Mouse (Mus musculus): ENCODE measurements around the gene Kank2.

Gene Kank2

GRCm38 (mm10) chr9:21750370-21750769, 48.2 kb downstream of the Kank2 start:
- DNase-seq (ENCODE audit: low spot score), result no peak

GRCm38 (mm10) chr9:21749382-21750118, 49.0 kb downstream of the Kank2 start:
- no peak for DNase-seq (ENCODE audit: low spot score)

- DNase-seq (ENCODE audit: low spot score), result no peak
These were observed 50.1 kb downstream of the Kank2 start for GRCm38 (mm10) chr9:21748491-21748890.

GRCm38 (mm10) chr9:21748033-21748432, 50.5 kb downstream of the Kank2 start:
- no peak for DNase-seq (ENCODE audit: low spot score)

GRCm38 (mm10) chr9:21747238-21747774, 51.2 kb downstream of the Kank2 start:
- no peak for DNase-seq (ENCODE audit: low spot score)

- DNase-seq (ENCODE audit: low spot score), result no peak
These were observed 57.0 kb downstream of the Kank2 start for GRCm38 (mm10) chr9:21741514-21741913.

- DNase-seq (ENCODE audit: low spot score), result no peak
These were observed 58.1 kb downstream of the Kank2 start for GRCm38 (mm10) chr9:21740427-21740826.

GRCm38 (mm10) chr9:21738776-21739175, 59.8 kb downstream of the Kank2 start:
- no peak for DNase-seq (ENCODE audit: low spot score)

- no peak for DNase-seq (ENCODE audit: low spot score)
These were observed 61.4 kb downstream of the Kank2 start for GRCm38 (mm10) chr9:21737188-21737587.

- DNase-seq (ENCODE audit: low spot score), result no peak
These were observed 62.0 kb downstream of the Kank2 start for GRCm38 (mm10) chr9:21736580-21736979.

- no peak for DNase-seq (ENCODE audit: low spot score)
These were observed 63.4 kb downstream of the Kank2 start for GRCm38 (mm10) chr9:21735126-21735525.

- DNase-seq (ENCODE audit: low spot score), result no peak
These were observed 64.6 kb downstream of the Kank2 start for GRCm38 (mm10) chr9:21733989-21734388.

GRCm38 (mm10) chr9:21733446-21733845, 65.1 kb downstream of the Kank2 start:
- no peak for DNase-seq (ENCODE audit: low spot score)

GRCm38 (mm10) chr9:21732288-21732687, 66.3 kb downstream of the Kank2 start:
- DNase-seq (ENCODE audit: low spot score), result no peak

GRCm38 (mm10) chr9:21729264-21729663, 69.3 kb downstream of the Kank2 start:
- no peak for DNase-seq (ENCODE audit: low spot score)

GRCm38 (mm10) chr9:21728261-21728832, 70.2 kb downstream of the Kank2 start:
- no peak for DNase-seq (ENCODE audit: low spot score)

GRCm38 (mm10) chr9:21726218-21726975, 72.1 kb downstream of the Kank2 start:
- no peak for DNase-seq (ENCODE audit: low spot score)

- no peak for DNase-seq (ENCODE audit: low spot score)
These were observed 73.1 kb downstream of the Kank2 start for GRCm38 (mm10) chr9:21725224-21726121.

- DNase-seq (ENCODE audit: low spot score), result peak; percentile 63
These were observed 74.4 kb downstream of the Kank2 start for GRCm38 (mm10) chr9:21724147-21724536.

GRCm38 (mm10) chr9:21723377-21724146, 75.0 kb downstream of the Kank2 start, which contains the start of gene Ldlr:
Ldlr (plus strand) TSS chr9:21723483.
- peak; percentile 63 for DNase-seq (ENCODE audit: low spot score)

GRCm38 (mm10) chr9:21721036-21721435, 77.5 kb downstream of the Kank2 start:
- DNase-seq (ENCODE audit: low spot score), result no peak

All from urinary bladder, postnatal 10 days (tissue).